Mouse (Mus musculus) liver, adult 2 months (tissue): Measurements from ENCODE around the gene Vps13d. TPM values are rescaled to one million over a fixed set of nuclear protein-coding genes. Genes with fewer than 3 reads are reported as not detected.

Experiments used
- DNase-seq: peaks from one replicate; pipeline ENCODE4 v3.0.0-alpha.2; 2011; ENCODE audit warnings: low read depth, low spot score; ENCODE audit errors: extremely low read depth
- H3K27ac ChIP-seq: fragments of 200-500 bp; replicated peaks from 2 replicates; pipeline ENCODE4 v1.5.1; 2012; ENCODE audit warnings: low read depth, mild to moderate bottlenecking, control low read depth, inconsistent platforms, low read length; ENCODE audit not compliant: insufficient read depth
- H3K27me3 ChIP-seq: fragments of 200-500 bp; 2 replicates; pipeline ENCODE4 v1.6.1; 2012; ENCODE audit warnings: mild to moderate bottlenecking, moderate library complexity, low read length, inconsistent platforms; ENCODE audit not compliant: control insufficient read depth, insufficient read depth
- H3K36me3 ChIP-seq: fragments of 200-500 bp; 2 replicates; pipeline ENCODE4 v1.6.1; 2012; ENCODE audit warnings: low read length, inconsistent platforms; ENCODE audit not compliant: control insufficient read depth, insufficient read depth
- H3K4me1 ChIP-seq: fragments of 200-500 bp; 2 replicates; pipeline ENCODE4 v1.6.1; 2011; ENCODE audit warnings: low read length; ENCODE audit not compliant: control insufficient read depth, insufficient read depth
- H3K4me3 ChIP-seq: fragments of 200-500 bp; 2 replicates; pipeline ENCODE4 v1.5.1; 2011; ENCODE audit warnings: low read depth, mild to moderate bottlenecking, control low read depth, low read length, moderate library complexity; ENCODE audit not compliant: insufficient read depth
- H3K79me2 ChIP-seq: fragments of 200-500 bp; 2 replicates; pipeline ENCODE4 v1.6.1; 2012; ENCODE audit warnings: inconsistent platforms, mild to moderate bottlenecking, low read length, moderate library complexity; ENCODE audit not compliant: control insufficient read depth, insufficient read depth
- H3K9ac ChIP-seq: fragments of 200-500 bp; 2 replicates; pipeline ENCODE4 v1.6.1; 2012; ENCODE audit warnings: low read depth, mild to moderate bottlenecking, control low read depth, inconsistent platforms, low read length
- CTCF ChIP-seq: fragments of 200-500 bp; IDR thresholded peaks from 2 replicates; pipeline ENCODE4 v1.5.1; 2011; ENCODE audit warnings: low read depth, low read length, control low read depth
- POLR2A ChIP-seq: fragments of 200-500 bp; IDR thresholded peaks from 2 replicates; pipeline ENCODE4 v1.6.1; 2011; ENCODE audit warnings: low read length, control low read depth; ENCODE audit not compliant: insufficient read depth; ENCODE audit errors: extremely low read depth
- WGBS: fragments of 180-500 bp; shearing (Covaris S2); methylation state at CpG from one replicate; pipeline ENCODE4 v1.1.7; 2018; 5-methylcytosine and 5-hydroxymethylcytosine counted together
- polyA plus RNA-seq: library from polyadenylated mRNA; depleted of rRNA; stranded (reverse); fragments of >200 nt; gene quantifications from 2 replicates; pipeline ENCODE4 v1.2.3, GENCODE M21; 2012
- total RNA-seq: library from RNA; depleted of rRNA; stranded (reverse); fragments of >200 nt; gene quantifications from 2 replicates; pipeline ENCODE4 v1.2.3, GENCODE M21; 2014

The Vps13d gene
- total and polyA plus RNA-seq, 2 experiments = 11.6 to 32.4 TPM

GRCm38 (mm10) chr4:145086509-145086908 lies 108.3 kb downstream of the Vps13d start:
- 79% methylated on average over 4 of the region's 4 CpGs for WGBS
- Histone ChIP-seq H3K4me3 (no peak overlapping the region), H3K27me3 (no peaks in the 10 kb centered on the region), H3K36me3 (peaks cover 84% of the 10 kb centered on the region), H3K27ac (no peak overlapping the region), H3K9ac (no peak overlapping the region), H3K79me2 (peaks cover 3% of the 10 kb centered on the region; the same call in 1 of the 2 replicates), H3K4me1 (peaks cover 6% of the 10 kb centered on the region; the same call in 1 of the 2 replicates)
- no peak for TF ChIP-seq CTCF
- TF ChIP-seq POLR2A = no peak
- no peak for DNase-seq

- WGBS = 61% methylated on average over 2 of the region's 2 CpGs
- TF ChIP-seq CTCF (no peak), POLR2A (no peak)
- H3K27ac ChIP-seq = 0 out of 2 replicates have a peak overlapping the region, but pooled peaks have one; percentile 12
Observed at GRCm38 (mm10) chr4:145079324-145079723, 115.5 kb downstream of the Vps13d start.

GRCm38 (mm10) chr4:145074276-145074675 lies 120.5 kb downstream of the Vps13d start:
- Histone ChIP-seq H3K9ac (0 out of 2 replicates have a peak overlapping the region, but pooled peaks have one; percentile 28), H3K27me3 (no peaks in the 10 kb centered on the region), H3K79me2 (no peaks in the 10 kb centered on the region; the same call in 1 of the 2 replicates), H3K27ac (peak overlapping the region; percentile 87), H3K36me3 (peaks cover 58% of the 10 kb centered on the region), H3K4me1 (peaks cover 16% of the 10 kb centered on the region), H3K4me3 (no peak overlapping the region)
- peak; percentile 100 for DNase-seq
- no peak for TF ChIP-seq CTCF
- TF ChIP-seq POLR2A = no peak
- 17% methylated on average over 2 of the region's 2 CpGs for WGBS

More at GRCm38 (mm10) chr4:145079324-145079723, 115.5 kb downstream of the Vps13d start:
- Histone ChIP-seq H3K4me3 (no peak overlapping the region), H3K27me3 (no peaks in the 10 kb centered on the region), H3K36me3 (peaks cover 80% of the 10 kb centered on the region), H3K4me1 (peaks cover 1% of the 10 kb centered on the region; the same call in 1 of the 2 replicates), H3K79me2 (no peaks in the 10 kb centered on the region; the same call in 1 of the 2 replicates), H3K9ac (no peak overlapping the region)
- no peak for DNase-seq

GRCm38 (mm10) chr4:145073728-145074127 lies 121.1 kb downstream of the Vps13d start:
- no peaks in the 10 kb centered on the region for H3K27me3 ChIP-seq
- H3K4me1 ChIP-seq = peaks cover 16% of the 10 kb centered on the region
- no peaks in the 10 kb centered on the region for H3K79me2 ChIP-seq
- H3K27ac ChIP-seq = peak overlapping the region; percentile 87
- H3K36me3 ChIP-seq = peaks cover 57% of the 10 kb centered on the region
- DNase-seq = no peak
- H3K4me3 ChIP-seq = no peak overlapping the region
- TF ChIP-seq POLR2A (no peak), CTCF (no peak)
- H3K9ac ChIP-seq = 0 out of 2 replicates have a peak overlapping the region, but pooled peaks have one; percentile 14
- WGBS = 62% methylated on average over 7 of the region's 7 CpGs

GRCm38 (mm10) chr4:145071942-145072341 lies 122.9 kb downstream of the Vps13d start:
- Histone ChIP-seq H3K36me3 (peaks cover 47% of the 10 kb centered on the region), H3K4me1 (peaks cover 19% of the 10 kb centered on the region), H3K9ac (no peak overlapping the region), H3K27me3 (no peaks in the 10 kb centered on the region), H3K27ac (peak overlapping the region; percentile 62), H3K79me2 (no peaks in the 10 kb centered on the region), H3K4me3 (no peak overlapping the region)
- WGBS = 55% methylated on average over 7 of the region's 7 CpGs
- TF ChIP-seq CTCF (no peak), POLR2A (no peak)
- DNase-seq = peak; percentile 80

GRCm38 (mm10) chr4:145067019-145067680 lies 127.7 kb downstream of the Vps13d start:
- H3K4me3 ChIP-seq = no peak overlapping the region
- no peak for DNase-seq
- no peaks in the 10 kb centered on the region for H3K79me2 ChIP-seq
- H3K27me3 ChIP-seq = no peaks in the 10 kb centered on the region
- peaks cover 12% of the 10 kb centered on the region for H3K4me1 ChIP-seq
- 82% methylated on average over 6 of the region's 6 CpGs for WGBS
- no peak for TF ChIP-seq CTCF
- H3K36me3 ChIP-seq = peaks cover 59% of the 10 kb centered on the region
- H3K27ac ChIP-seq = peak overlapping the region; percentile 0
- H3K9ac ChIP-seq = no peak overlapping the region
